Mouse (Mus musculus): Measurements from ENCODE around the gene Krtap9-5.

Krtap9-5 gene

DNA sequence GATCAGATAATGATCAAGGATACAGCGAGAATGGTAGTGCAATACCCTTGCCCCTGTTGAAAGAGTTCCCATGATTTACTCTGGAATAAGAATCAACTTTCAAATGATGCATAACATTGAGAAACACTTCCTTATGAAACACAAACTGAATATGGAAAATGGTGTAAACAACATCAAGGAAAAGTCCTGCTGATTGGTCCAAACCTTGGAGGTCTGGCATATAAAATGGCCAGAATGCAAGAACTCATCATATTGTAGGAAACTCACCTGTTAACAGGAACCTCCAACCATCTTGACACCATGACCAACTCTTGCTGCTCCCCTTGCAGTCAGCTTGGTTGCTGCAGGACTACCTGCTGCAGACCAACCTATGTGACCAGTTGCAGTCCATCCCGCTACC, at the start of gene Krtap9-5:
TSS of gene Krtap9-5 (plus strand) at position 301 of the 400 bp plus-strand sequence.
- no peak for DNase-seq (ENCODE audit: low spot score)

DNA sequence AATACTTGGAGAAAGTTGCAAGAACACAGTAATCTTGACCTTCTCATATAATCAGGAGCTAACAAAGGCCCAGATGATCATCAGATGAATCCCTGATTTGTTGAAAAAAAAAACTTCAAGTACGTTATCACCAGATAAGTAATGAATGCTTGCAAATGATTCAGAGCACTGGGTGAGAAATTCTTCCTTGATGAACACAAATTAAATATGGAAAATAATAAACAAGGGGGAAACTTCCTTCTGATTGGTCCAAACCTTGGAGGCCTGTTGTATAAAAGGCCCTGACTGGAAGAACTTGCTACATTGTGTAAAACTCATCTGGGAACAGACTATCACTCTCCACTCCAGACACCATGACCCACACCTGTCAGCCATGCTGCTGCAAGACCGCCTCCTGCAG, 40.7 kb upstream of the Krtap9-5 start, which contains the start of gene Krtap31-1:
TSS of gene Krtap31-1 (plus strand) at position 301 of the 400 bp plus-strand sequence.
- DNase-seq (ENCODE audit: low spot score): no peak

DNA sequence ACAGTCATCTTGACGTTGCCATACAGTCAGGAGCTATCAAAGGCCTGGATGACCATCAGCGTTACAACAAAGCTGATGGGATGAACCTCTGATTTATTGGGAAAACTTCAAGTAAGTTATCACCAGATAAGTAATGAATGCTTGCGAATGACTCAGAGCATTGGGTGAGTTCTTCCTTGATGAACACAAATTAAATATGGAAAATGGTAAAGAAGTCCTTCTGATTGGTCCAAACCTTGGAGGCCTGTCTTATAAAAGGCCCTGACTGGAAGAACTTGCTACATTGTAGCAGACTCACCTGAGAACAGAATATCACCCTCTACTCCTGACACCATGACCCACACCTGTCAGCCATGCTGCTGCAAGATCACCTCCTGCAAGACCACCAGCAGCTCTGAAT, 33.8 kb upstream of the Krtap9-5 start, which contains the start of gene Gm11565:
TSS of gene Gm11565 (plus strand) at position 301 of the 400 bp plus-strand sequence.
- DNase-seq (ENCODE audit: low spot score): no peak

DNA sequence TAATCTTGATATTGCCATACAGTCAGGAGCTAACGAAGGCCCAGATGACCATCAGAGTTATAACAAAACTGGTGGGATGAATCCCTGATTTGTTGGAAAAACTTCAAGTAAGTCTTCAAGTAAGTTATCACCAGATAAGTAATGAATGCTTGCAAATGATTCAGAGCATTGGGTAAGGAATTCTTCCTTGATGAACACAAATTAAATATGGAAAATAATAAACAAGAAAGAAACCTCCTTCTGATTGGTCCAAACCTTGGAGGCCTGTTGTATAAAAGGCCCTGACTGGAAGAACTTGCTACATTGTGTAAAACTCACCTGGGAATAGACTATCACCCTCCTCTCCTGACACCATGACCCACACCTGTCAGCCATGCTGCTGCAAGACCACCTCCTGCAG, 12.3 kb upstream of the Krtap9-5 start, which contains the start of gene Krtap31-2:
TSS of gene Krtap31-2 (plus strand) at position 301 of the 400 bp plus-strand sequence.
- no peak for DNase-seq (ENCODE audit: low spot score)

DNA sequence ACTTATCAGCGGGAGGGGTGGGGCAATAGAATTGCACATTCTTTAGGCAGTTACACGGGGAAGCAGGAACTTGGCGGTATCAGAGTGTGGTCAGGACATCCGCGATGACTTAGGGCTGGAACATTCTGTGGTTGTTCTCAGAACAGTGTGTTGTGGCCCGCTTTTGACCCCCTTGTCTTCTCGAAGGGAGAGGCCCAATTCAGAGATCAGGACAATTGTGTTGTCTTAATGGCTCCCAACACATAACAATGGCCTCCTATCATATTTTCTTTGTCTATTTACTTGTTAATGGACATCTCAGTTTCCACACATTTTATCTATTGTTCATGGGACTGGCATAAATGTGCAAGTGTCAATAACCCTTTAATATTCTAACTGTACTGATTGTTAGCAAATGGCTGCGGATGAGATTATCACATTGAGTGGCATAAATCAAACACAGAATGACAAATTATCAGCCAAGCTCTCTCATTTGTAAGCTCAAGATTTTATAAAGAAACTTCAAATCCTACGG, 10.5 kb upstream of the Krtap9-5 start:
- DNase-seq (ENCODE audit: low spot score): no peak

DNA sequence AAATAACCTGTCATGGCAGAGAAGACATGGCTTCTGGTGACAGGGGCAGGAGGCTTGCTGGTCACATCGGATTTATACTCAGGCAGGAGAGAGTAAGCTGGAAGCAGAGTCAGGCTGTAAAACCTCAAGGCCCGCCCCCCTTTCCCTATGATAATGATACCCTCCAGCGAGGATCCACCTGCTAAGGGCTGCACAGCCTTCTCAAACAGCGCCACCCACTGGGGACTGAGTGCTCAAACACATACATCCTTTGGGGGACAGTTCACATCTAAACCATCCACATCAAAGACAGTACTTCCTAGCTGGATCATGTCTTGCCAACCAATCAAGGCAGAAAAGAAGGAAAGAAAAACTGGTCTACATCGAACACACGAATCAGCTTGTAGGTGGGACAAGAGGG, 15.9 kb downstream of the Krtap9-5 start:
- no peak for DNase-seq (ENCODE audit: low spot score)

DNA sequence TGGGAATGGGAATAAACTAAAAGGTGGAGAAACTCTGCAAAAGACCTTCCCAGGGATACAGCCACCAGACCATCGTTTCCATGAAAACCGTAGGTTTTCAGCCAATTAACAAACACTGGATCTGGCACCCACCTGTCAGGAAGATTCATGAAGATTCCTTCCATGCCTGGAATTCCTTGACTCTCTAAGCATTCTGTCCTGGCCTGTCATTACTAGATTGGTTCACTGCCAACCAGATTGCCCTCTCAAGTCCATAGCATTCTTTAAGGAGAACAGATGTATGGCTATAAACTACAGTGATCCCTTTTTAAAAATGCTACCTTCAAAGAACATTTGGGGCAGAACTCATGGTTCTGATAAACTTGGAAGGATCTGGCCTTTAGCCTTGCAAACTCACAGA, 17.7 kb downstream of the Krtap9-5 start:
- DNase-seq (ENCODE audit: low spot score): no peak

DNA sequence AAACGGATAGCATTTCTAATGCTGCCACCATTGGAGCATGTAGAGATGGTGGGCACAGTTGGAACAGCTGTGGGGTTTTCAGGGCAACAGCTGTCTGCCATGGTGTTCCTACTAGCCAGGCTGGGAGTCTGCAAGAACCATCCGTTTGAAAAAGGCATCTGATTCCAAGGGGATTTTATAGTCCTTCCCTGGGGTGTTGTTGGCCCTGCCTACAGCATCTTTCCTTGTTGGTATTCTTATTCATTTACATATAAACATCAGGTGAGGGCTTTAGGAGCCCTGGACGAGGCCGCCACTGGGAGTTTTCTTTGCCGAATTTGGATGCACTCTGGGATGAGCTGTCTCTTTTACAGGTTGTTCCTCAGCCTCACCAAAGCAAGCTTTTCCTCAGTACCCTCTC, 30.7 kb downstream of the Krtap9-5 start, which contains the start of gene Krtap29-1:
TSS of gene Krtap29-1 (minus strand) at position 101 of the 400 bp plus-strand sequence.
- DNase-seq (ENCODE audit: low spot score): no peak

DNA sequence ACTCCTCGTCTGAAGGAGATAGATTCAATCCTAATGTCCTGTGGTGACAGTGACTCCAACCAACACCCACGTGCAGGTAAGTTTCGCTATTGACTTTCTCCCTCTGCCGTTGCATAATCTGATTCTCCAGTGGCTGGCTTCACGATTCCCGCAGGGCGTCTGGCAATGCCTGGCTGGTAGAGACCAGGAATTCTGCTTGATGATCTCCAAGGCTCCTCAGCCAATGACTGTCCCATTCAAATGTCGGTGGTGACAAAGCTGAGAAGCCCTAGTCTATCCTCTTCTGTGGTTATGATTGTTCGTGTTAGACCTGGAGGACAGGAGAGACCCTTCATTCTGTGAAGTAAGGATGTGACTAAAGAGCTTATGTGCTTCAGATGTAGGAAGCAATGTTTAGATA, 34.5 kb downstream of the Krtap9-5 start:
- DNase-seq (ENCODE audit: low spot score): no peak

DNA sequence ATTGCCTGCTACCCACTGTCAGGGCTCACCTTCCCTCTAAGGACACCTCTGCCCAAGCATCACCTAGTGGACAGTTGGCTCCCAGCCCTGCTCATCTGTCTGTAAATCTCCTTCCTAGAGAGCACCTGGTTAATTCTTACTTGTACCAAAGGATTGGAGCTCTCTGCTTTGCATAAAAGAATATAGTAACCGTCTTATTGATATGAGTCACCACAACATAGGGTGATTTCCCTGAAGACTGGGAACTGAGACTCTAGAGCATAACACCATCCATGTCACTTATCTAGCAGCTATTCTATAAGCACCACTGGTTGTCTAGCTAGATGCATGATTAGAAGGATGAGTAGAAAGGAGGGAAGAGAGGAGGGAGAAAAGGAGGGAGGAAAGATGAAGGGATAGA, 35.2 kb downstream of the Krtap9-5 start:
- DNase-seq (ENCODE audit: low spot score): no peak

DNA sequence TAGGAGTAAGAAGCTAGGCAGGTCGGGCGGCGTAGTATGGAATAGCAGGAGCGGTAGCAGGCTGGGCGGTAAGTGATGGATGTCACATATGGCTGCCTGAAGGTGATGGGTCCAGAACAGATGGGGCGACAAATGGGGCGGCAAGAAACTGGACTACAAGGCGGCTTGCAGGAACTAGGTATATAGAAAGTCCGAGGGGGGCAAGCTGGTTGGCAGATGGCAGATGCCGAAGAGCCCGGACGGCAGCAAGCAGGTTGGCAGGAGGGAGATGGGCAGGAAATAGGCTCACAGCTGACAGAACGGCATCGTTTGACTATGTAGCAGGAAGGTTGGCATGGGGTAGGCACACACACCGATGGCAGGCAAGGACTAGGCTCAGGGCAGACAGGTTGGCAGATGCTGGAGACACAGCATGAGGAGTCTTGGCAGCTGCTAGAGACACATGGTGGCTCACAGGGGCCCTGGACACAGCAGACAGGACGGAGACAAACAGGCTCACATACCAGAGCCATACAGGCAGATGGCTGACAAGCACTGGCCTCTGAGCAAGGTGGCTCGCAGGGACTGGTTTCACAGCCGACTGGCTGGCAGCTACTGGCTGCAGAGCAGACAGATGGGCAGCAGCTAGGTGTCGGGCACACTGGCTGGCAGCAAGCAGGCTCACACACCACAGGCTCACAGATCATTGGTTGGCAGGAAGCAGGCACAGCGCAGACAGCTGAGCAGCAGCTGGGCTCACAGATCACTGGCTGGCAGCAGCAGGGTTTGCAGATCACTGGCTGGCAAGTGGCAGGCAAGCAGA, 37.2 kb downstream of the Krtap9-5 start:
- DNase-seq (ENCODE audit: low spot score): no peak

DNA sequence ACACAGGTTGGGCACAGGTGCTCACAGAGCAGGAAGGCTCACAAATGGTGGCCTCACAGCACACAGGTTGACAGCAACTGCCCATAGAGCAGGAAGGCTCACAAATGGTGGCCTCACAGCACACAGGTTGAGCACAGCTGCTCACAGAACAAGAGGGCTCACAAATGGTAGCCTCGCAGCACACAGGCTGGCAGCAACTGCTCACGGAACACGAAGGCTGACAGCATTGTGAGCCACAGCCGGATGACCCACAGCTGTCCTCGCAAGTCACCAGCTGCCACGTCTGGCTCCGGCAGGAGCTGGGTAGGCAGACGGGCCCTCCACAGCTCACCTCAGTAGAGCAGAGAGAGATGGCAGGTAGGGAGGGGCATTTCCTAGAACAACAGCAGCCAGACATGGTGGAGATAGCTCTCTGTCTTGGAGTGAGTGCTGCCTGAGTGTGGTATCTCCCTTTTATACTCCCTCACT, 37.9 kb downstream of the Krtap9-5 start, which contains the start of gene Krtap16-1:
TSS of gene Krtap16-1 (minus strand) at position 418 of the 468 bp plus-strand sequence.
- DNase-seq (ENCODE audit: low spot score): no peak

DNA sequence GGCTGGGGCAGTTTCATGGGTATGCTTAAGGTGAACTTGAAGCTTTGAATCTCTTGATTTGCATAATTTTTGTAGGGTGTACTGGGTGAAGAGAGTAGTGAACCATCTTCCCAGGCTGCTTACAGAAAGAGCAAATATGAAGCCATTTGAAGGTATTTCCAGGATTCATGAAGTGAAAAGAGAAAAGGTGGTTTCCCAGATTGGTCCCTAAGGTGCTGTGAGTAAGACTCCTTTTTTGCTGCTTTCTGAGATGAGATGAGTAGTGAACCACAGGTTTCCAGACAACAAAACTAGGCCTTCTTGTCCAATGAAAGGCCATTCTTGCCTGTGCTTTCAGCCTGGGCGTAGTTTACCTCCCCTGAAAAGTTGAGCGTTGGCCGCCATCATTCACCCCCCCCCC, 40.3 kb downstream of the Krtap9-5 start:
- DNase-seq (ENCODE audit: low spot score): no peak

DNA sequence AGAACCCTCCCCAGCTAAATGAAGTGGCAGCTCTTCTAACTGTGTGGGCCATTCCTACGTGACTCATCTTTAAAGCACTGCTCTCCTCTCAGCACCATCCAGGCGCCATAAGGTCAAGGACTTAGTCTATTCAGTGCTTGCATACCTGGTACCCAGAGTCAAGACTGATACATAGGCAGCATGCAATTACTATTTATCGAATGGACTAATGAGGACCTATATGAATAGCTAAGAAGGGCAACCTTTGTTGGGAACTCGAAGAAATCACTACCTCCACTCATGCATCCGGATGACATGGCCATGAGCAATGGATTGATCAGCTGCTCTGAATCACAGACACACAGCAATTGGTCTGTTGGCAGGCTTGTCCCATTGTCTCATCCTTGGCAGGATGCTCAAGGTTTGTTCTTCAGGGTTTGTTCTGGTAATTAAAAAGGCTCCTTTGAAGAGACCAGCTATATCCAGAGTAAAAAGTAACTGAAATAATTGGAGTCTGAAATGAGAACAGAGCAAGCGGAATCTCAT, 41.7 kb downstream of the Krtap9-5 start:
- no peak for DNase-seq (ENCODE audit: low spot score)

DNA sequence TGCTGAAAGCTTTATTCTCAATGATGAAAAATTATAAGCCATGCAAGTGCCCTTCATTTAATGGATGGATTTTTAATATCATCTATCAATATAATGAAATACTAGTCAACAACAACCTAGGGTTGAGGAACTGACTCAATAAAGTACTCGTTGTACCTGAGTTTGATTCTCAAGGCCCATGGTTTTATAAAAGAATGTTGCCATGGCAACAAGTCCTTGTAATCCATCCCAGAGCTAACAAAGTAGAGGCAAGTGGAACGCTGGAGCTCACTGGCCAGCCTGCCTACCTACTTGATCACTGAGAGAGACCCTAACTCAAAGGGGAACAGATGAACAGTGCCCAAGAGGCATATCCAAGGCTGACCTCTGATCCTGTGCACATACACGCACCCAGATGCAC, 42.3 kb downstream of the Krtap9-5 start:
- no peak for DNase-seq (ENCODE audit: low spot score)

DNA sequence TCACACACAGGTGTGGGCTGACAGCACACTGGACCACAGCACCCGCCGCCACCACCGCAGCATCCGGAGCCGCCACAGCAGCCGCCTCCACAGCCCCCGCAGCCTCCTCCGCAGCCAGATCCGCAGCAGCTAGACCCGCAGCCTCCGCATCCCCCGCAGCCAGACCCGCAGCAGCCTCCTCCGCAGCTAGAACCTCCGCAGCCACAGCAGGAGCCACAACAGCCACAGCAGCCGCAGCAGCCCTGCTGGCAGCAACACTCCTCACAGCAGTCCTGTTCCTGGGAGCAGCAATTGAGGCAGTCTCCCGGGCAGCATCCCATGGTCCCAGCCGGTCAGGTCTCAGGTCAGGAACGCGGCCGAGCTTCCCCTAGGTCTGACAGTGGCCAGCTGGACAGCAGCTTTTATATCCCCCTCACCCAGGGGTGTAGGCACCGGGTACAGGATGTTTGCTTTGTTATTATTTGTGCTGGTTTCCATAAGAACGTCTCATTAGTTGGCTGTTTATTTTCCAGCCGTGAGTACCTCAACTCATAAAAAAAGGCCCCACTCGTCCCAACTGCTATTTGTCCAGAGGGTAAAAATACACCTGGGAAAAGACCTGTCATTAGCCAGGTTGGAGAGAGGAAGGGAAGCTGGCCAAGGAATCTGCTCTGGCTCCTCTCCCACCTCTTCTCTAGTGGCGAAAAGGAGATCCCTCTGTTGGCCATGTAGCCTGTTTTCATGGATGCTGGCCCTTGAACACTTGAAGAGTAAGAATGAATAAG, 45.5 kb downstream of the Krtap9-5 start, which contains the start of gene Krtap17-1:
TSS of gene Krtap17-1 (minus strand) at position 375 of the 764 bp plus-strand sequence.
- DNase-seq (ENCODE audit: low spot score): no peak

DNA sequence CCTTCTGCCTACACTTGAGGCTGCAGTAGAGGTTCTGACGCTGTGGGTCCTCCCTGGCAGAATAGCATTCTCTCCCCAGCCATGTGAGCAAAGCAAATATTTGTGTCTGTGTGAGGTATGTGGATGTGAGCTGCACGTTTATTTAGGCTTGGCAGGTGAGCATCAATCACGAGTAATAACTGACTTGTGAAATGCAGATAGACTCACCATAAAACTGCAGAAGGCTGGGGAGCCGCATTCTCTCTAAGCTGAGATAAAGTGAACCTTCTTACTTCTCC, 46.0 kb downstream of the Krtap9-5 start:
- DNase-seq (ENCODE audit: low spot score): no peak

DNA sequence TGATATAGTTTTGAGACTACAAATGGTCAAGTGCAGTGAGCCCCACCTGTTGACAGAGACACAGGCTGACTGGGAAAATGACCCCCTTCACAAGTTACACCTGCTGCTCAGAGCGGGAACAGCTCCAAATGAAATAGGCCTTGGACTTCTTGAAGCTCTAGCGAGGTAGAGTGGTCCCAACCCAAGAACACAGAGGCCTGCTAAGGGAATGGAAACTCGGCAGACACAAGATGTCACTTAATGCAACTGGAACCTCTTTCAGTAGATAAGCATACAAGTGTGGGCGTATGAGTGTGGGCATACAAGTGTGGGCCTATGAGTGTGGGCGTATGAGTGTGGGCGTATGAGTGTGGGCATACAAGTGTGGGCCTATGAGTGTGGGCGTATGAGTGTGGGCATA, 50.8 kb downstream of the Krtap9-5 start:
- DNase-seq (ENCODE audit: low spot score): no peak

Measured in ovary, adult 18-20 months (tissue).